Mouse (Mus musculus): ENCODE measurements around the gene Tmem273.

Tmem273 gene

DNA sequence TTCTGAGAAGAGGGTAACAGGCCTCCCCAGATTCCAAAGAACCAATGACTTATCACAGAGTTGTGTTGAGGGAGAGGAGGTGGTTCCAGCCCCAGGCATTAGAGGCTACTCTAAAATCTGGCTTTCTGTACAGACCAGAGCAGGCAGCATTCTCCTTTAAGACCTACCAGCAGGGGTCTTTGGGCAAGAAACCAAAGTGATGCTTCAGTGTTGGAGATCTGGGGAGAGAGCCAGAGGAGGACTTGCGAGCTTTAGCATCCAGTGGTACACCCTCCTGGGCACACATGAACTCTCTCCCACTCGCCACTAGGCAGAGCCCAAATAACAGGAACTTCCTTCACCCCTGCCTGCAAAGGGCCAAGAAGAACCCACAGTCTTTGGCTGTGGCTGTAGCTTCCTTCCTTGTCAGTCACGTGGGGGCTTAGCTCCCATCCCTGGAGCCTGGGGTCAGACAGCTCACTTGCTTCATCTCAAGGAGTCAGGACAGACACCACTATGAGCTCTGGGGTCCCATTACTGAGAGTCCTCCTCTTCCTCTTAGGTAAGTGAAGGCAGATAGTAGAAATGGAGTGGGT is at the start of gene Tmem273:
Tmem273 (plus strand) TSS at position 408 of the 575 bp plus-strand sequence.
- DNase-seq (ENCODE audit: low spot score in 2 of 2), result no peak

DNA sequence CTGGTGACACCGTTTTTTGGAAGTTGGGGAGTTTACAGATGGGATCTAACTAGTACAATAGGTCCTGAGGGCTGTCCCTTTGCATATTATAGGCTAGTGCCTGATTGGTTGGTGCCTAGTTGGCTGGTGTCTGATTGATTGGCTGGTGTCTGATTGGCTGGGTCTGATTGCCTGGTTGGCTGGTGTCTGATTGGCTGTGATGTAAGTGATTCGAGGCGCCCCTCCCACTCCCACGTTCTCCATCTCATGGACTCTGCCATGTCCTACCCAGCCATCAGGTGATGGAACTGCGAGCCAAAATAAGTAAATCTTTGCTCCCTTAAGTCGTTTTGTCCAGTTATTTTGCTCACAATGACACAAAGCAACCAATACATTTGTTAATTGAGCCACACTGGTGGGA is 49.2 kb upstream of the Tmem273 start:
- no peak for DNase-seq (ENCODE audit: low spot score in 2 of 2)

DNA sequence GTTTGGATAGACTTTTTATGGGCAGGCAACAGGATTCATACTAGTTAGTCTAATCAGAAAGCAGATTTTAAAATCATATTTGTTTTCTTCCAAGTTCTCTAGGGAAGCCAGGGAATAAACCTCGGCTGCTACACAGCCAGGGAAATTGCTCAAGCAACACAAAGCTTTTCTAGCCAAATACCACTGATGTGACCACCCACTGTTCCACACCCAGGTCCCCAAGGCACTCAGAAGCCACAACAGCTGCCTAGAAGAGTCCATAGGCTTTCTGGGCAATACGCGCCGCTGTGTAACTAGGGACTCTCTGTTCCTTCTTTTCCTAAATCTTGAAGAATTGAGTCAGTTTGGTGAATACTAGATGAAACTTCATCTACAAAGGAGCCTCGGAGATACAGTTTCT is 47.2 kb upstream of the Tmem273 start:
- DNase-seq (ENCODE audit: low spot score in 2 of 2), result no peak

DNA sequence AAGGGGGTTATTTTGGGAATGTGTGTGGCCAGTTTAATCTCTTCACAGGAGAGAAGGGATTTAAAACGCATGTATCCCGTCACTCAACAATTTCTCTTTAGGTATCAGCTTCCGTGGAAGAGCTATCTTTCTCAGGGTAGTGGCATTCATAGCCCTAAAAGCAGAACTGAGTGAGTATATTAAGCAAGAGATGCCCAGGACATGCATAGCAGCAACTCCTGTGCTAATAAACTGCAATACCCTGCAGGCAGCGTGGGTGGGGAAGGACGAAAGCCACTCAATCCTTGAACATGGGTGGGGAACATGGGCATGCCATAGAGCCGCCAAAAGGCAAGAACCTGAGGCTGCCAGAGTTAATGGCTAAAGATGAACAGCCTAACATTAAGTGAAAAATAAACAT is 37.2 kb upstream of the Tmem273 start:
- DNase-seq (ENCODE audit: low spot score in 2 of 2), result no peak

DNA sequence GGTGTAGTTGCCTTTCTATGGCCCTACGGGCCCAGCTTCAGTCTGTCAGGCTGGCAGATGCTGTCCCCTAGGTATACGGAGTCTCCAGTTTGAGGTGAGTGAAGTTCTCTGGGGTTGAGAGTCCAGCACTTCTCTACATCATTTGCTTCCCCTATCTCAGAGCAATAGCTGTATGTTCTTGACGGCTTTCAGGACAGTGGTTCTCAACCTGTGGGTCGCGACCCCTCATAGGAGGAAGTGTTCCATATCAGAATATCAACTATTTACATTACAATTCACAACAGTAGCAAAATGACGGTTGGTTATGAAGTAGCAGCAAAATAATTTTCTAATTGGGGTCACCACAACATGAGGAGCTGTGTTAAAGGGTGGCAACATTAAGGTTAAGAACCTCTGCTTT is 35.0 kb upstream of the Tmem273 start:
- no peak for DNase-seq (ENCODE audit: low spot score in 2 of 2)

DNA sequence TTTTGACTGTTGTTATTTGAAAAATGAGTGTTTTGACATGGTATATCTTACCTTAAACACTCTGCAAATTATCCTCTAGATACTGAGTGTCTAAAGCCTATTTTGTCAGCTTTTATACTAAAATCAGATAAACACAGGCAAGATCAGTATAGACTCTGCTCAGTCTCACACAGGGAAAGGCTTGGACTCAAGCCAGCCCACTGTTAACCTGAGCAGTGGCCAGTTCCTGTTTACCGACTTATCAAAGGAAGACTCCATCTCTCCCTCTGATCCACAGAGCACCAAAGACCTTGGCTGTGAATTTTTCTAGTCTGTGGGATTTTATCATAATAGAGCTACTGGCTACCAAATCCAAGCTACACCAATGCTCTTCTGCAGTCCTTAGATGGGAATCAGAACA is 31.5 kb upstream of the Tmem273 start:
- no peak for DNase-seq (ENCODE audit: low spot score in 2 of 2)

DNA sequence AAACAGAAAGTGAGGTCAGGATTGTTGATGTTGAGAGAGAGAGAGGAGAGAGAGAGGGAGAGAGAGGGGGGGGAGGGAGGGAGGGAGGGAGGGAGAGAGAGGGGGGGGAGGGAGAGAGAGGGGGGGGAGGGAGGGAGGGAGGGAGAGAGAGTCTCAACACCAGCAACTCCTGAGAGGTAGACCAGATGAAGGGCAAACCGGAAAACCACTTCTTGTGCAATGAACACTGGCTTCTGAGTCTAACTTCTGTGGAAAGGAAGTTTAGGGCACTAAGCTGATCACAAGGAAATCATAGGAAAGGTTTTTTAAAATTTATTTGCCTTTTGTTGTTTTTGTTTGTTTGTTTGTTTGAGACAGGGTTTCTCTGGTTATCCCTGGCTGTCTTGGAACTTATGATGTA is 23.6 kb upstream of the Tmem273 start:
- DNase-seq (ENCODE audit: low spot score in 2 of 2), result no peak

DNA sequence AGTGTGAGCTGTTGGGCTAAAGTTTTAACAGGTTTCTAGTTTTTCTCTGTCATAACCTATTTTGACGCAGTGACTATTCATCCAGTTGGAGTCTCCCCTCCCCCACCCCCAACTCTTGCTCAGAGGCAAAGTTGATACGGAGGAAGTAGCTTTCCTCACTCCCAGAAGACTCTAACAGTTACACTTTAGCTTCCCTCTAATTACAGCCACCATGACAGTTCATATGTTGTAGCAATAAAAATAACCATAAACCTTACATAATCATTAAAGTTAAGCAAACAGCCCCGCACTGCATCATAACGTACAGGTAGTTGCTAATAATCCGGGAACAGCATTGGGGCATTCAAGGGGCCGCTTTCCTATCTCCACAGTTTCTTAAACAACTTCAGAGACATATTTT is 15.2 kb upstream of the Tmem273 start:
- no peak for DNase-seq (ENCODE audit: low spot score in 2 of 2)

DNA sequence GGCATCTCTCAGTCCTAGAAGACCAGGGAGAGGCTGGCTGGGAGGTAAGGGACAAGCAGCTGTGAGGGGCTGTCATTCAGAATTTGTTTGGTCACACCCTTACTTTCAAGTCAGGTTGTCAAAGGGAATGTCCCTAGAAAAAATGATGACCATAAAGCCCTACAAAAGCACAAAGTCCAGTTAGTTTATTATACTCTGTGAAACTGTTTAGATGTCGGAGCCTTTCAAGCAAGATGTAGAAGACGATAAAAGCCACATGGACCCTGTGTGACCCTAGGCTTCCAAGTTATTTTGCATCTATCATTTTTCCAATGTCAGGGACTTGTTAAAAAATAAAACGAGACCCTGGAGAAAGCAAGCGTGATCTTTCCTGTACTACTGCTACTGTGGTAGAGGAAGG is 13.7 kb upstream of the Tmem273 start:
- no peak for DNase-seq (ENCODE audit: low spot score in 2 of 2)

DNA sequence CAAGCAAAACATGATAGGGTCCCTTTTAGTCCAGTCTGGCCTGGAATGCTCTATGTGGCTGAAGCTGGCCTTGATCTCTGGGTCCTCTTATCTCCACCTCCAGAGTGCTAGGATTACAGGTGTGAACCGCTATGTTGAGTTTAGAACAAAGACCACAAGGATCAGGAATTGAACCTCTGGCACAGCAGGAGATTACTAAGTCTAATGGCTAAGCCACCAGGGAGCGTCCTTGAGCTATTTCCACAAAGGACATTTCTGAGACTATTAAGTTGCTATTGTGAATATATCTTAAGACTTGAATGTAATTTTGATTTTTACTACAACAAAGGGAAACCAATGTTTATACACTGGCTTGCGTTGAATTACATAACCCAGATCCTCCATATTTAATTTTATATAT is 13.0 kb upstream of the Tmem273 start:
- DNase-seq (ENCODE audit: low spot score in 2 of 2), result no peak

DNA sequence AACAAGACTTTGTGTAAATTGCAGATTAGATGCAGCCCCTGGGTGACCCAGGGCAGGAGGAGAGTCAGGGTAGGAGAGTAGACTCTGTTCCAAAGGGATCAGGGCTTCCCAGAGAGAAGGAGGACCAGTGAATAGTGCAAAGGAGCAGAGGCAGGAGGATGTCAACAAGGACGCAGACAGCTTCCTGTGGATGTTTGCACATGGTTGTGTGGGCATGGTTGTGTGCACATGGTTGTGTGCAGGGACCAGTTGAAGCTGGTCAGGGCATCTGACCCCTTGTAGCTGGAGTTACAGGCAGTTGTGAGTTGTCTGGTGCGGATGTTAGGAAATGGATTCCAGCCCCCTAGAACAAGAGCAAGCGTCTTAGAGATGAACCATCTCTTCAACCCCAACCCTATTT is 12.3 kb upstream of the Tmem273 start:
- DNase-seq (ENCODE audit: low spot score in 2 of 2), result no peak

DNA sequence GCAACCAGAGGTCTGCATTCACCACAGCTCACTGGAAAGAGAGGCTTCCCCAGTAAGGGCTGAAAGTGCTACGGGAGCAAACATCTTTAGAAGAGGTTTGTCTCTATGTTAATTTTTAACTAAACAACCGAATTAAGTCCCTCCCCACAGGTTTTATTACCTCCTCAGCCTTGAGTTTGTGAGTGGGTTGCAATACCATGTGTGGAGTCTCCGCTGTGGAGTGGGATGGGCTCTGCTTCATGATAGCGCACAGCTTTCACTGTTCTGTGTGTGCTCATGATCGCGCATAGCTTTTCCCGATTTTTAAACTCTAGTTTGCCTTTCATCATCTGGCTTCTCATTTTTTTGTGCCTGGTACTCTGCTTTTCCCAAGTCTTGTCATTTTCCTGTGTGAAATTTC is 9.7 kb upstream of the Tmem273 start:
- no peak for DNase-seq (ENCODE audit: low spot score in 2 of 2)

DNA sequence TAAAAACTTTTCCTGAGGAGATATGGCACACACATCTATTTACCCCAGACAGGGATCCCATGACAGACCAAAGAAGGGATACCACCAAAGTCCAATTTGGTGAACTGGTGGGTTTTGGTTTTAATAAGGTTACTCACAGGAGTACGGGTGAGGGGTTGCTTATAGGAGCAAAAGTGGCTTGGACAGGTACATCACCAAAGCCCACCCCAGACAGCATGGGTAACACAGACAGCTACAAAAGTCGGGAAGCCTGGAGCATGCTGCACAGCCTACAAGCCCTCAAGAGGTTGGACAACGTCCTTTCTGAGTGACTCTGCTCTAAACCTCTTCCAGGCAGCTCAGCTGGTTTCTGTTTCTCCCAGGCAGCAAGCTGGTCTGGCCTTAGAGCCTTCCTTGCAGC is 7.4 kb upstream of the Tmem273 start:
- no peak for DNase-seq (ENCODE audit: low spot score in 2 of 2)

DNA sequence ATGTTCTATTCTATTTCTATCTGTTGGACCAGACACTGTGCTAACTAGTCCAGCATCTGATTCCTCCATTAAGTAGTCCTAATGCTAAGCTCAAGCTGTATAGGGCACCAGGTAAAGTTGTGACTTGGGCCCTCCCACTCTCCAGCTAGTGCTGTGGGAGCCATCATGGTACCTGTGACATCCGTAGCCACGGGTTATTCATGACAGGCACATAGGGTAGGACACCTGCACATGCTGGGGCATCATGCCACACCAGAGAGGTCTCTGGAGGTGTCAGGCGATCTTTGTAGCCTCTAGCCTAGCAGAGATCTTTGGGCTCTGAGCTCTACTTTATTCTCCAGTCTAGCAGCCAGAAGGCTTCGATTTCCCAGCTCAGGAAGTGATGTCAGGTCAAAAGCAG is 2.9 kb upstream of the Tmem273 start:
- no peak for DNase-seq (ENCODE audit: low spot score in 2 of 2)

DNA sequence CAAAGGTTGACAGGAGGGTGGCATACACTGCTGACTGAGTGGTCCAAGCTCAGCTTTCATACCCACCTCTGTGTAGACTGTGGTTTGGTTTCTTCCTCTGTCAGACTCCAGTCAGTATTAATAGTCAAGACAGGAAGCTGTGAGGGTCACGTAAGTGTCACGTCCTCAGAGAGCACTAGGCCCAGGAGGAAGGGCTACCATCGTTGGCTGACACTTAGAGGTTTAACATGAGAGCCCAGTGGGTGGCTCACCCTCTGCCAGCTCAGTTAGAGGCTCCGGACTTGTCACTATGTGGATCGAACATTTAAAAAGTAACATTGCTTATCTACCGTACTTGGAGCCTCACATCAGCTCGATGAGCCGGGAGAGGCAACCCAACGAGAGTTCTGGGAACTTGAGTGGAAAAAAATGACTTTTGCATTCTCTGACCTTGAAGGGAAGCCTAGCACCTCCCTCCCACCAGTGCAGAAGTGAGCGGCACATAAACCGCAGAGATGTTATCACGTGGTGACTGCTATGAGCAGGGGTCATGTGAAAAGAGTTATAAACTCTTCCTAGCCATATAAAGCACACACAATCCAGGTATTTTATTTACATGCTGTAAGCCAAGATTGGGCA is 1.5 kb upstream of the Tmem273 start:
- DNase-seq (ENCODE audit: low spot score in 2 of 2), result no peak

DNA sequence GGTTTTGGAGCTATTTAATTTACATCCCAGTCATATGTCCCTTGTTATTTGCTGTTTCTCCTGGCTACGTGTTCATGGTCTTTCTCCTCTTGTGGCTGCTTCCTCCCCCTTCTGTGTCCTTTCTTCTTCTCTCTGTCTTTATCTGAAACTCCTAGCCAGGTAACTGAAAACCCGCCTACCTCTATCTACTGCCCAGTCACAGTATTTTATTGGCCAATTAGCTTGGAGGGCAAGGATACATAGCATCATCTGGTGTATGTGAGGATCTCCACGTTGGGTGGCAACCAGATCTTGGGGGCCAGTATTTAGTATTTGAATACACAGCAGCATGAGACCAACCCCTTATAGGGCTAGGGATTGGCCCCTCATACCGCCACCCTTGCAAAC is 1.0 kb upstream of the Tmem273 start:
- DNase-seq (ENCODE audit: low spot score in 2 of 2), result no peak

DNA sequence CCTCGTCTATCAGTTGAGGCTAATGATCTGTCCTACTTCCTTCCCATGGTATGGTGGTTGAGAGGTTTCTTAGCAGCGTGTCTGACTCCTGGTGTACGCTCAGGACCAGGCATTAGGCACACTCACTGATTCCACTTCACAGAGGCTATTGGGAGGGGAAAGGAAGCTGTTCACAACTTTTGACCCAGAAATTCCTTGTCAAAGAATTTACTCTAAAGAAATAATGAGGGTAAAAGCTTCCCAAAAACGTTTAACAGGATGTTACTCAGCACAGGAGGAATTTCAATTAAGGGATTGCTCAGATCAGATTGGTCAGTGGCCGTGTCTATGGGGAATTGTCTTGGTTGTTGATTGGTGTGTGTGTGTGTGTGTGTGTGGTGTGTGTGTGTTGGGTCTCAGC is 1.9 kb downstream of the Tmem273 start:
- no peak for DNase-seq (ENCODE audit: low spot score in 2 of 2)

DNA sequence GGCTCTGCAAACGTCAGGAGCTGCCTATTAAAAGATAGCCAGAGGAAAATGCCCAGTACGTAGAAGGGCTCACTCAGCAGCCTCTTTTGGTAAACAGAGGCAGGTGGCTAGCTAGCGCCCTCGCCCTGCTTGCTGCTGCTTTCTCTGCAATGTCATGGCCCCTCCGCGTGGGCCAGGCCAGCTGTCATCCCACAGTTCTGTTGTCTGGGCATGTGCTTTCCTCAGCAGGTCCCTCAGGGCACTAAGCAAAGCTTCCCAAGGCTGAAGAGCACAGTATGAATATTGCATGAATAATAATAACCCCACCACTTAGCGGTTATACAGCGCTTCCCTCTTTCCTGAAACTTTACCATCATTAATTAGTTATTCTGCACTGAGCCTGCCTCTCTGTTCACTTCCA is 10.6 kb downstream of the Tmem273 start:
- DNase-seq (ENCODE audit: low spot score in 2 of 2), result no peak

DNA sequence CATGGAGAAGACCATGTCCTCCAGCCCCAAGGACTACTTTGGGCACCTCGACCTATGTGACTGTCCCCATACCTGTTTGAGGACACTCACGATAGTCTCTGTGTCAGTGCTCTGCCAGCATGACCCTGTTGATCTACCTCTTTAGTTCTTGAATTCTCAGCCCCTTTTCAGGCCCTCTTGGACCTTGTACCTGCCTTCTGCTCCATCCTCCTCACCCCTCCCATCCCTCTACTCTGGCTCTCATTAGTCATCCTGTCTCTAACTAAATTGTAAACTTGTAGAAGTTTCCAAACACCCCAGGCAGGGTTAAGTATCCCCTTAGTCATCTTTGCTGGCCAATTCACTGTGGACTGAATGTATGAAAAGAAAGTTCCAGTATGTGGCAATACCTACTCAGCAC is 12.0 kb downstream of the Tmem273 start:
- no peak for DNase-seq (ENCODE audit: low spot score in 2 of 2)

DNA sequence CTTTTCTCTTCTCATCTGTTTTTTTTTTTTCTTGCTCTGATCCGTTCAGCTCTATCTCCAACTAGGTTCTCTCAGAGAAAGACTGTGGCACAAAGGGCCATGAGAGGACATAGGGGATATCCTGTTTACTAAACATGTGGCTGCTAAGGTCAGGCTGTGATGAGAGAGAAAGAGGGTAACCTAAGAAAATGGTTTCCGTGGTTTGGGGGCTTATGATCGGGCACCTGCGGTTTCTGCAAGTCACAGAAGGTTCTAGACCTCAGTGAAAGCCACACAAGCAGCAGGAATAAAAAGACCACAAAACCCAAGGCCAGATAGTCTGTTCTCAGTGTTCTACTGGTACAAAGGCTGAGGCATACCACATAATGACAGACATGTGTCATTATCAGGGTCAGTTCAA is 12.6 kb downstream of the Tmem273 start:
- DNase-seq (ENCODE audit: low spot score in 2 of 2), result no peak

DNA sequence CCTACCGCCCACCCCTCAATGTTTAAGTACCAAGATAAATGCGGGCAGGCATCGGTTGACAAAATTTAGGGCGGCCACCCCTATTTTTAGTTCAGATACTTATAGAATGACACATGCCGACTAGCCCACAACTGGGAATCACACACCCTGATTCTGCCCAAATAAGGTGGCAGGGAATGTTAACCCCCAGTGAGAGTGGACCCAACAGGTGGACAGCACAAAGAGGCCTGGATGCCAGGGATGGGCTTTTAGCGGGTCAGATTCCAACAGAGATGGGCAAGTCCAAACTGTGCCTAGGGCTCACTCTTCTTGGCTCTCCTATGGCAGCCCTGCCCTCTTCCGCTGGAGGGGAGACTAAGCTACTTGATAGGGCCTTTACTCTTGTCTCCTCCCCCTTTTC is 14.3 kb downstream of the Tmem273 start:
- no peak for DNase-seq (ENCODE audit: low spot score in 2 of 2)

DNA sequence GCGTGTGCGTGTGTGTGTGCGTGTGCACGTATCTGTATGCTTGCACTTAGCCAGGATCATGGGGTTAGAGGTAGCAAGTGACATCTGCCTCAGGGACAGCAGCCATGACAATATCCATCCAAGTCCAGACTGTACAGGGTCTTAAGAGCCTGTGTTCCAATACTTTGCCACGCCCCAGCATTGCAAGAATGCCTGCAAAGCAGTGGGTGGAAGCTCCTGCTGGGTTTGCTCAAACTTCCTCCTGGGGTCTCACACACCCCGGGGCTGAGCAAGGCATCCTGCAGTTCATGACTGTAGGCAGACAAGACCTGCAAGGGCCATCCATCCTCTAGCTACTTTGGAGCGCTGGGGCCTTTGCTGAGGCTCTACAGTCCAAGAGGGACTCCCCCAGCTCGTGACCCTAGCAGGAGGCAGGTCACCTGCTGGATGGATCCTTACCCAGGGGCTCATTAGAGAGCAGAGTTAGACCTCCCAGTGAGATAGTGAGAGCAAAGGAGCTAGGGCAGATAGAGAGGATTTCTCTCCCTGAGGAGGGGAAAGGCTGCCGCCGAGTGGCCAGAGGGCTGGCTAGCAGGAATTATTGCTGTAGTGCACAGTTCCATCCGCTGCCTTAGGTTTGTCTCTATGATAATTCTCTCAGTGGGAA is 15.4 kb downstream of the Tmem273 start:
- DNase-seq (ENCODE audit: low spot score in 2 of 2), result no peak

DNA sequence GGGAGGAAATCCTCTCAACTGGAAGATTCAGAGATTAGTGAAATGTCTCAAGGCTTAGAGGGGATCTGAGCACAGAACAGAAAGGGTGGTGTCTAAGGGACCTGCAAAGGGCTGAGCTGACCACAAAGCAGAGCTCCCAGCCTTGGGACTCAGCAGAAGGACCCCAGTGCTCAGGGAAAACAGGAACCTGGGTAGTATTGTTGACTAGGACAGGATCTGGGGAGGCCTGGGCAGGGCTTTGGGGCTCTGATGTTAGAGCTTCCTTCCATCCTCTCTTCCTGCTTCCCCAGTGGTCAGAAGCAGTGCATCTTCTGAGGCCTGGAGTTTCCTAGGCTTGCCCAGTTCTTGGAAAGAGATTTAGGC is 15.9 kb downstream of the Tmem273 start:
- no peak for DNase-seq (ENCODE audit: low spot score in 2 of 2)

DNA sequence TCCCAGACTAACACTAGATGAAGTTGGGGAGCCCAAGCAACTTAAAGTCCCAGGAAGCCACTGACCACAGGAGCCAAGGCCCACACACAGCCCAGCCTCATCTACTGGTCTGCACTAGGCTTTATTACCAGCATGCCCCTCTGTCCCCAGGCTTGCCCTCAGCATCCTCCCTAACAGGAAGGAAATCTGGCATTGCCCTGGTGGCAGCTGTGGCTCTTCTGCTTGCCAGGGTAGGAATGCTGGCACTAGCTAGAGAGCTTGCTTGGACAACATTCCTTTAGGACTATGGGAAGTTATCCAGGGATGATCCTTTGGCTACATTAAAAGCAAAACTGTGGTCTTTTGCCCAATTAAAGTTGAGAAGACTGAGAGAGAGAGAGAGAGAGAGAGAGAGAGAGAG is 24.3 kb downstream of the Tmem273 start:
- no peak for DNase-seq (ENCODE audit: low spot score in 2 of 2)

Measured in thymus, postnatal 10 days (tissue).